Mouse (Mus musculus) kidney, postnatal 0 days (tissue): ENCODE results near the gene Zcchc24. TPM values are rescaled to one million over a fixed set of nuclear protein-coding genes. Genes with fewer than 3 reads are reported as not detected.

Experiments
- ATAC-seq: fragments of 200-750 bp; cut with Nextera tagmentation; replicated peaks from 2 replicates; pipeline ENCODE4 v1.8.0; 2017; ENCODE audit warnings: low read depth, moderate number of reproducible peaks, moderate TSS enrichment, moderate library complexity; ENCODE audit not compliant: low FRiP score
- DNase-seq: peaks from one replicate; pipeline ENCODE4 v3.0.0-alpha.2; 2016; ENCODE audit warnings: low spot score
- H3K27ac ChIP-seq: fragments of 300-500 bp; sonication (generic); 2 replicates; pipeline ENCODE4 v1.5.1; 2014; ENCODE audit warnings: mild to moderate bottlenecking
- H3K27me3 ChIP-seq: fragments of 300-500 bp; sonication (generic); 2 replicates; pipeline ENCODE4 v1.6.1; 2014; ENCODE audit warnings: low read length, mixed read lengths; ENCODE audit not compliant: insufficient read depth
- H3K36me3 ChIP-seq: fragments of 300-500 bp; sonication (generic); 2 replicates; pipeline ENCODE4 v1.6.1; 2014; ENCODE audit warnings: low read length, mixed read lengths; ENCODE audit not compliant: insufficient read depth
- H3K4me1 ChIP-seq: fragments of 300-500 bp; sonication (generic); replicated peaks from 2 replicates; pipeline ENCODE4 v1.6.1; 2014; ENCODE audit warnings: antibody characterized with exemption, low read length, mixed read lengths; ENCODE audit not compliant: insufficient read depth
- H3K4me2 ChIP-seq: fragments of 300-500 bp; sonication (generic); 2 replicates; pipeline ENCODE4 v1.6.1; 2014; ENCODE audit warnings: mild to moderate bottlenecking, low read length, moderate library complexity, mixed read lengths
- H3K4me3 ChIP-seq: fragments of 300-500 bp; sonication (generic); replicated peaks from 2 replicates; pipeline ENCODE4 v1.5.1; 2014; ENCODE audit warnings: low read depth, low read length
- H3K9ac ChIP-seq: fragments of 300-500 bp; sonication (generic); 2 replicates; pipeline ENCODE4 v1.6.1; 2014; ENCODE audit warnings: low read depth, low read length
- H3K9me3 ChIP-seq: fragments of 300-500 bp; sonication (generic); replicated peaks from 2 replicates; pipeline ENCODE4 v1.6.1; 2016; ENCODE audit warnings: low read length, inconsistent platforms, mixed read lengths
- CTCF ChIP-seq: IDR thresholded peaks from 2 replicates; pipeline ENCODE4 v1.5.1; 2016; ENCODE audit warnings: antibody characterized with exemption, low read depth, mild to moderate bottlenecking, moderate library complexity
- WGBS: fragments of 180-500 bp; shearing (Covaris S2); extraction: QIAGEN DNeasy Blood & Tissue Kit; methylation state at CpG from one replicate; pipeline ENCODE4 v1.1.7; 2014; 5-methylcytosine and 5-hydroxymethylcytosine counted together
- polyA plus RNA-seq: library from polyadenylated mRNA; unstranded; fragments of >200 nt; fragmentation: Nextera tagmentation; extraction: Ambion mirVana; gene quantifications from 2 replicates; pipeline ENCODE4 v1.2.1, GENCODE M21; 2015

Gene Zcchc24
- polyA plus RNA-seq, 1 experiment from 2014 or later: 15.9 TPM

DNA sequence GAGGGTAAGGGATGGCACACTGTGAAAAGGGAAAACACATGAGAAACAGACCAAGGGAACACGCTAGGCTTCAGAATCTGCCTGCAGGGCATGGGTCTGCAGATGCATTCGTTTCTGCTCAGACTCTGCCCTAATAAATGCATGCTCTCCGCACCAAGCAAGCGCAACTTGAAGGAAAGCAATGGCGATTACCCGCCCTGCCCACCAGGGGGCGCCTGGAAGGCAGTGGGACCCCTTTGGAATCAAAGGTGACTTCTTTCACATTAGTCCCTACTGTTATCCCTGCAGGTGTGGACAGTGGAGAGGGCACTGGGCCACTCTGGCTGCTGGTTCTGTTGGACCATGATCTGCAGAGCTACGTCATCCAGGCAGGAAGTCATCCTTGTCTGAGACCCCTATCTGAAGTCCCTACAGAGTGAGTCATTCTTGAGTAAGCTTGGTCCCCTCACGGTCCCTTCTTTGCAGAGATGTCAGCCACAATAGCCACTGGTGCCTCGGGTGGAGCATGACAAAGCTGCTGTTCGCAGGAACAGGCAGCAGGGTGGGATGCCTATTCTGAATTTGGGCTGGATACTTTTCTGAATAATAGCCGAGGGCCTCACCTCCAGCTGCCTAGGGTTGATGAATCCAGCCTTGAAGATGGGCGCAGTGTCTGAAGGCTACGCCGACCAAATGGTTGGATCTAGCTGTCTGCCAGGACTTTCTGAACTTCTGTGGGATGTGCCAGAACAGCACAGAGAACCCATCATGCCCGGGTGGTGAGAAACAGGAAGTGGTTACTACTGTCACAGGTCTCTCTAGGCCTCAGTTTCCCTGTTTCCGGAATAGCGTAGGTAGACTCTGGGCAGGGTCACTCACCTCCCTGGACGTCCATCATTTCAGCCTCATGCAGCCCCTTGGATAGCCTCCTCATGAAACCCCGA is 42.4 kb downstream of the Zcchc24 start:
- H3K9ac ChIP-seq: no peak overlapping the region
- peak; percentile 94 for TF ChIP-seq CTCF
- H3K4me2 ChIP-seq: no peak overlapping the region
- H3K4me3 ChIP-seq: no peak overlapping the region
- H3K4me1 ChIP-seq: peaks cover 11% of the 10 kb centered on the region; the same call in 1 of the 2 replicates
- no peak for ATAC-seq
- H3K9me3 ChIP-seq: no peaks in the 10 kb centered on the region
- H3K27ac ChIP-seq: no peak overlapping the region
- H3K36me3 ChIP-seq: no peaks in the 10 kb centered on the region
- peak; percentile 76 for DNase-seq
- no peaks in the 10 kb centered on the region for H3K27me3 ChIP-seq
- 57% methylated on average over 20 of the region's 20 CpGs for WGBS

DNA sequence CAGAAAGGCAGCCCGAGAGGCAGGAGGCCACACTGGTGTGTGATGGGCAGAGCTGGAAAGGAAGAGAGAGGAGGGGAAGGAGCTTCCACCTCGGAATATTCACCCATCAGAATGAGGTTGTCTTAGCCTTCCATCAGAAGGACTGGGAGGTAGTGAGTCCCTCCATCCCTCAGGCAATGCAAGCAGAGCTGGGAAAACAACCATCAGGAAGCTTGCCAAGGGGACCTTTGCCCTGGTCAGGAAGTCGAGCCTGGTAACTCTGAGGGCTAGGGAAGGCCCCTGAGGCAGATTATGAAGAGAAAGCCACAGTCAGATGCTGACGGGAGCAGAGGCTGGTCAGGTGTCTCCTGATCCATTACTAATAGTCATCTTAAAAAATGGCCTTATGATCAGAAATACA is 43.1 kb downstream of the Zcchc24 start:
- ATAC-seq (no peak; the same call in 1 of the 2 replicates), DNase-seq (no peak)
- 19% methylated on average over 4 of the region's 4 CpGs for WGBS
- no peaks in the 10 kb centered on the region for H3K9me3 ChIP-seq
- H3K27ac ChIP-seq: peak overlapping the region; percentile 61
- no peaks in the 10 kb centered on the region for H3K36me3 ChIP-seq
- TF ChIP-seq CTCF: no peak
- H3K27me3 ChIP-seq: no peaks in the 10 kb centered on the region
- H3K4me1 ChIP-seq: peaks cover 11% of the 10 kb centered on the region; the same call in 1 of the 2 replicates
- H3K4me2 ChIP-seq: no peak overlapping the region
- no peak overlapping the region for H3K4me3 ChIP-seq
- no peak overlapping the region for H3K9ac ChIP-seq

DNA sequence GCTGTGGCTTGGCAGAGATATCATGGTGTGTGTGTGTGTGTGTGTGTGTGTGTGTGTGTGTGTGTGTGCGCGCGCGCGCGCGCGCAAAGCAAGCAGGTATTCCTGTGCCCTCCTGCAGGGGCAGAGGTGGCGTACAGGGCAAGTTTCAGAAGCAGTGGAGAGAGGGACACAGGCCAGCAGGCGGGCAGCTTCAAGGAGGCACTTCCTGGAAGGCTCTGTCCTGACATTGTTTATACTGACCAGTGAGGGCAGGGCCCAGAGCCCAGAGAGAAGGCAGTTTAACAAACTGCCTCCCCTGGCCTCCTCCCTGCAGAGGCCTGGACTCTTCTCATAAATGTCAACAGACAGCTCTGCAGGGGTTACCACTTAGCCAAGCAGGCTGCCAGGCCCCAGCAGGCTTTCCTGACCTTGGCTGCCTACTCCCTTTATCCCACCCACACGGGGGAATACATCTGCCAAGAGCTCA is 43.8 kb downstream of the Zcchc24 start:
- DNase-seq: peak; percentile 65
- H3K27me3 ChIP-seq: no peaks in the 10 kb centered on the region
- H3K27ac ChIP-seq: peak overlapping the region; percentile 61
- no peaks in the 10 kb centered on the region for H3K9me3 ChIP-seq
- TF ChIP-seq CTCF: peak; percentile 41
- H3K4me3 ChIP-seq: no peak overlapping the region
- WGBS: 53% methylated on average over 11 of the region's 11 CpGs
- no peak overlapping the region for H3K9ac ChIP-seq
- ATAC-seq: peak; percentile 71; the same call in 1 of the 2 replicates
- no peak overlapping the region for H3K4me2 ChIP-seq
- no peaks in the 10 kb centered on the region for H3K36me3 ChIP-seq
- peaks cover 11% of the 10 kb centered on the region; the same call in 1 of the 2 replicates for H3K4me1 ChIP-seq

DNA sequence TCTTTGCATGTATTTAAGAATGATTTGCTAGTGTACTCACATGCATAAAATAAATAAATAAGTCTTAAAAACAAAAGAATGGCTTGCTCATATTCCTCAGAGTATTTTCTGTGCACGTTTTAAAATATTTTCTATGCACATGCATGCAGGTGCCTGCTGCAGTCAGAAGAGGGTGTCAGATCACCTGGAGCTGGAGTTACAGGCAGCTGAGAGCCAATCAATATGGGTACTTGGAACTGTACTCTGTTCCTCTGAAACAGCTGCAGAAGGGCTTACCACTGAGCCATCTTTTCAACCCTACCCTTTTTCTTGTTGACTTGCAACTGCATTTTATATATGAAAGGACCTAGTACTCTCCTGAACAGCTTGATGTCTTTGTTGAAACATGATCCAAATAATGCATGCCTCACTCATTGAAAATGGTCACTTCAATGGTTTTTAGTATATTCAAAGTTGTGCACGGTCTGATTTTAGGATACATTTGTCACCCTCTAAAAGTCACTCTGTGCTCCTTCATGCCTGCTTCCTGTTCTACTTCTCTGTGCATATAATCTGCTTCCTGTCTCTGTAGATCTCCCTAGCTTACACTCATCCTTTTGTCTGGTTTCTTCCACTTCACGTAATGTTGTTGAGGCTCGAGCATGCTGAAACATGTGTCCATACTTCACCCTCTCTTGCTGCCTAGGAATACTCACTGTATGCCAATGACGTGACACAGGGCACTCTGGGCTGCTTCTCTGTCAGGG is 47.7 kb downstream of the Zcchc24 start:
- no peak overlapping the region for H3K27ac ChIP-seq
- H3K9ac ChIP-seq: no peak overlapping the region
- no peak for ATAC-seq
- no peaks in the 10 kb centered on the region for H3K9me3 ChIP-seq
- no peak for TF ChIP-seq CTCF
- no peak overlapping the region for H3K4me2 ChIP-seq
- peaks cover 32% of the 10 kb centered on the region for H3K4me1 ChIP-seq
- no peaks in the 10 kb centered on the region for H3K27me3 ChIP-seq
- no peak for DNase-seq
- no peaks in the 10 kb centered on the region for H3K36me3 ChIP-seq
- WGBS: 82% methylated on average over 5 of the region's 5 CpGs
- no peak overlapping the region for H3K4me3 ChIP-seq

DNA sequence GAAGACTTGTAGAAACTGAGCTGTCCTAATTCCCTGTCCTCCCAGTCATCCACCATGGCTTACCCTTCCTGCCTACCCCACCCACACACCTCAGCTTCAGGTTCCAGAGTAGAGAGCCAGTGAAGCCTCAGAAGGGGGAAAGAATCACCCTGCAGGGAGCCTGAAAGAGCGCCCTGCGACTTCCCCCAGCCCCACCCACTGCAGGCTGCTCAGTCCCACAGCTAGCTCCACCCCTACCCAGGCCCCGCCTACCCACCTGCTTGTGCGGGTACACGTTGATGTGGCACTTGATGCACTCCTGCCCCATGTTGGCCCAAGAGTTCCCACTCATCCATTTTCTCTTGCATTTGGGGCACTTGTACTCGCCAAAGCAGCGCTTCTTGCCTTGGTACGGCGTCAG is 49.5 kb downstream of the Zcchc24 start:
- Histone ChIP-seq H3K27me3 (no peaks in the 10 kb centered on the region), H3K9me3 (no peaks in the 10 kb centered on the region), H3K9ac (no peak overlapping the region), H3K4me2 (no peak overlapping the region), H3K36me3 (no peaks in the 10 kb centered on the region), H3K4me1 (peaks cover 22% of the 10 kb centered on the region), H3K27ac (peak overlapping the region; percentile 77; the same call in 1 of the 2 replicates), H3K4me3 (no peak overlapping the region)
- DNase-seq: no peak
- WGBS: 72% methylated on average over 9 of the region's 9 CpGs
- ATAC-seq: no peak
- no peak for TF ChIP-seq CTCF

DNA sequence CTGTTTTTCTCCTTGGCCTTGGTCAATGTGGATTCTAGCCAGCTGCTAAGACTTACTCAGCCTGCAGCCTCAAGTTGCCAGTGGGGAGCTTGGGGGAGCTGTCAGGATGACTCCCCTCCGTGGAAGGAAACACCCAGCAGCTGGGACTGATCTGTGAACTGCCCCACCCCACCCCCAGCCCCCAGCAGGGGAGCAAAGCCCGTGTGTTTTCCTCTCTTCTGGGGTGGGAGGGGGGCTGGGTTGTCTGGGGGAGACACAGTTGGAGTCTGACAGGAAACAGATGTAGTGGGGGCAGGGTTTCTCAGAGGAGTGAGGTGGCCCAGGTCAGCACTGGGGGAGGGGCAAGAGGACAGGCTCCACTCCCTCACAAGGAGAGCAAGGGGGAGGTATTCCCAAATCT is 50.4 kb downstream of the Zcchc24 start:
- Histone ChIP-seq H3K36me3 (no peaks in the 10 kb centered on the region), H3K4me1 (peaks cover 22% of the 10 kb centered on the region), H3K9me3 (no peaks in the 10 kb centered on the region), H3K27me3 (no peaks in the 10 kb centered on the region), H3K27ac (peak overlapping the region; percentile 77), H3K4me2 (no peak overlapping the region), H3K9ac (no peak overlapping the region), H3K4me3 (no peak overlapping the region)
- 3% methylated on average over 2 of the region's 2 CpGs for WGBS
- peak; percentile 74 for ATAC-seq
- TF ChIP-seq CTCF: no peak
- peak; percentile 89 for DNase-seq
